Mouse (Mus musculus) stomach, postnatal 0 days (tissue): Measurements from ENCODE around the gene Zfp715. TPM values are rescaled to one million over a fixed set of nuclear protein-coding genes. Genes with fewer than 3 reads are reported as not detected.
A peak's percentile ranks its signal among the peaks of the same experiment; 100 is the strongest.

ENCODE experiments used
- ATAC-seq: fragments of 200-750 bp; cut with Nextera tagmentation; 2 replicates; pipeline ENCODE4 v1.8.0; 2017; ENCODE audit not compliant: low FRiP score, low TSS enrichment
- DNase-seq: peaks from one replicate; pipeline ENCODE4 v3.0.0-alpha.2; 2016; ENCODE audit warnings: low spot score
- H3K27ac ChIP-seq: fragments of 300-500 bp; sonication (generic); replicated peaks from 2 replicates; pipeline ENCODE4 v1.5.1; 2014; ENCODE audit warnings: mild to moderate bottlenecking, control low read depth
- H3K27me3 ChIP-seq: fragments of 300-500 bp; sonication (generic); 2 replicates; pipeline ENCODE4 v1.6.1; 2014; ENCODE audit warnings: low read length; ENCODE audit not compliant: control insufficient read depth, insufficient read depth
- H3K36me3 ChIP-seq: fragments of 300-500 bp; sonication (generic); 2 replicates; pipeline ENCODE4 v1.6.1; 2014; ENCODE audit warnings: low read length, mixed read lengths; ENCODE audit not compliant: control insufficient read depth, insufficient read depth
- H3K4me1 ChIP-seq: fragments of 300-500 bp; sonication (generic); replicated peaks from 2 replicates; pipeline ENCODE4 v1.6.1; 2014; ENCODE audit warnings: antibody characterized with exemption; ENCODE audit not compliant: control insufficient read depth, insufficient read depth
- H3K4me2 ChIP-seq: fragments of 300-500 bp; sonication (generic); replicated peaks from 2 replicates; pipeline ENCODE4 v1.6.1; 2014; ENCODE audit warnings: low read depth, mild to moderate bottlenecking, control low read depth, moderate library complexity
- H3K4me3 ChIP-seq: fragments of 300-500 bp; sonication (generic); 2 replicates; pipeline ENCODE4 v1.5.1; 2014; ENCODE audit warnings: low read depth, low read length, control low read depth
- H3K9ac ChIP-seq: fragments of 300-500 bp; sonication (generic); 2 replicates; pipeline ENCODE4 v1.6.1; 2014; ENCODE audit warnings: mild to moderate bottlenecking, low read length, control low read depth, mixed read lengths
- H3K9me3 ChIP-seq: fragments of 300-500 bp; sonication (generic); 2 replicates; pipeline ENCODE4 v1.6.1; 2016; ENCODE audit warnings: low read length; ENCODE audit not compliant: control insufficient read depth
- CTCF ChIP-seq: IDR thresholded peaks from 2 replicates; pipeline ENCODE4 v1.5.1; 2016; ENCODE audit warnings: antibody characterized with exemption, low read depth, mild to moderate bottlenecking, moderate library complexity
- EP300 ChIP-seq: optimal IDR thresholded peaks from 2 replicates; pipeline ENCODE3; 2016; ENCODE audit warnings: antibody characterized with exemption
- WGBS: fragments of 180-500 bp; shearing (Covaris S2); extraction: QIAGEN DNeasy Blood & Tissue Kit; methylation state at CpG from one replicate; pipeline ENCODE4 v1.1.7; 2014; 5-methylcytosine and 5-hydroxymethylcytosine counted together
- polyA plus RNA-seq: library from polyadenylated mRNA; unstranded; fragments of >200 nt; fragmentation: Nextera tagmentation; extraction: Ambion mirVana; gene quantifications from 2 replicates; pipeline ENCODE4 v1.2.1, GENCODE M21; 2015

The Zfp715 gene
- polyA plus RNA-seq, 1 experiment from 2014 or later = 5.4 TPM

DNA sequence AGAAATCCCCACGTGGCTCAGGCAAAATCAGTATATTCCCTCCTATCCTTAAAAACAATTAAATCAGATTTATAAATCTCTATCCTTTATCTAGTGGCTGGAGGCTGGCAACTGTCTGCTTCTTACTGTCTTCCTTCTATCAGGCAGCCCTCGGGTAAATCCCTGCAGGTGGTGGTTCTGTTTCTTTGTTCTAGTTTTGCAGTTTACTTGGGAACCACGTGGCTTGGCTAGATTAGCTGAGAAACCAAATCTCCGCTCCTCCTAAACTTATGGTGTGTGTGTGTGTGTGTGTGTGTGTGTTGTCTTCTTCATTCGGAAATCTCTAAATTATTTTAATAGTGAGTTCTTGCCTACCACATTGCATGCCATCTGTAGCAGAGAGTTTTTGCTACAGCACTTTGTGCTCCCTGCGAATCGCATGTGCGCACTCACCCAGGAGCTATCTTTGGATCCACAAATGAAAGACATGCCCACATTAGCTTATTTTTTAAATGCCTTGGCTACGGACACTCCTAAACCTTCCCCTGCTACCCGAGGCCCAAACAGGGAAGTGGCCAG is 13.2 kb upstream of the Zfp715 start:
- no peak overlapping the region for H3K4me3 ChIP-seq
- ATAC-seq = no peak
- TF ChIP-seq CTCF (no peak), EP300 (no peak)
- no peaks in the 10 kb centered on the region for H3K27me3 ChIP-seq
- H3K27ac ChIP-seq = no peak overlapping the region
- no peak for DNase-seq
- H3K9me3 ChIP-seq = no peaks in the 10 kb centered on the region
- H3K36me3 ChIP-seq = no peaks in the 10 kb centered on the region
- 46% methylated on average over 10 of the region's 10 CpGs for WGBS
- no peaks in the 10 kb centered on the region for H3K4me1 ChIP-seq
- no peak overlapping the region for H3K4me2 ChIP-seq
- H3K9ac ChIP-seq = no peak overlapping the region

DNA sequence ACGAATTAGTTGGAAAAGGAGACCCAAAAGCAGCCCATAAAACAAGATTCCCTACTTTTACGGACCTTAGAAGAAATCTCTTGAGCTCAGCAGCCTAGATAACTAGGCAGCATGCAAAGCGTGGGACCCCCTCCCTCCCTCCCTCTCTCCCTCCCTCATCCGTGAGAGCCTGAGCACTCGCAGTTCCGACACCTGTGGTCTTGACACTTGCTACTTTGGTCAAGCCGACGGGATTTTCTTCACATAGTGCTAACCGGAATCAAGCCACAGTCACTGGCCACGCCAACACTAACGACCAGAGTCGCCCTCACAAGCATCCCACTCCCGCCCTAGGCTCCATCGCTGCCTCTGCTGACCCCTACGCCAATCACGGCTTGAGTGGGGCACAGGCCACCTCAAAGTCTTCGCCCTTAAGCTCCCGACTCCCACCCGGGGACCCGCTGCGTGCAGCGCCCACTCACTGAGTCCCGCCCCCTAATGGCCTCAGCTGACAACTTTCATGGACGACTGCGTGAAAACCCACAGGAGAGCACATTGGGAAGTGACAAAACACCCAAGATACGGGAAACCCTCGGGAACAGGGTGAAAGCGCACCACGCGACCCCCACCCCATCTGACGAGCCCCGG is 595 bp downstream of the Zfp715 start:
- Histone ChIP-seq H3K4me2 (peak overlapping the region; percentile 88), H3K27me3 (no peaks in the 10 kb centered on the region), H3K9me3 (no peaks in the 10 kb centered on the region), H3K4me1 (0 out of 2 replicates have a peak, but pooled peaks cover 4% of the 10 kb centered on the region), H3K27ac (peak overlapping the region; percentile 94), H3K36me3 (no peaks in the 10 kb centered on the region), H3K4me3 (peak overlapping the region; percentile 85), H3K9ac (peak overlapping the region; percentile 89)
- ATAC-seq = peak; percentile 57
- TF ChIP-seq CTCF (peak; percentile 55), EP300 (no peak)
- WGBS = under 1% methylated on average over 31 of the region's 32 CpGs
- DNase-seq = no peak

DNA sequence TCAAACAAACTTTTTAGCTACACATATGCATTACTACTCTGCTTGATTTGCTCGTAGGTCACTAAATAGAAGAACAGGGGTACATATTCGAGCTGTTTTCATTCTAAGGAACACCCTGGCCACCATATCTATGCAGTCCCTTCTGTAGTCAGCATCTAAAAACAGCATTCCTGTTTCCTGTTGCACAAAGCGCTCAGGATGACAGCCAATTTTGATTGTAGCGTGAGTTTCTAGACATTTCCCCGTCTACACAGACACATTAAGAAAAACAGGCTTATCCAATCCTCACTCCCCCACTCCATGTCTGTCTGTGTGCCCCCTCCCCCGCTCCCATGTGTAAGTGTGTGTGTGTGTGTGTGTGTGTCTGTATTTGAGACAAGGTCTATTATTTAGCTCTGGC is 1.5 kb downstream of the Zfp715 start:
- H3K27me3 ChIP-seq = no peaks in the 10 kb centered on the region
- no peak for DNase-seq
- H3K4me2 ChIP-seq = peak overlapping the region; percentile 88
- 69% methylated on average over 6 of the region's 6 CpGs for WGBS
- no peak for ATAC-seq
- 0 out of 2 replicates have a peak, but pooled peaks cover 4% of the 10 kb centered on the region for H3K36me3 ChIP-seq
- H3K4me1 ChIP-seq = 0 out of 2 replicates have a peak, but pooled peaks cover 4% of the 10 kb centered on the region
- peak overlapping the region; percentile 89; the same call in 1 of the 2 replicates for H3K9ac ChIP-seq
- peak overlapping the region; percentile 85; the same call in 1 of the 2 replicates for H3K4me3 ChIP-seq
- TF ChIP-seq EP300 (no peak), CTCF (no peak)
- no peak overlapping the region for H3K27ac ChIP-seq
- H3K9me3 ChIP-seq = no peaks in the 10 kb centered on the region

DNA sequence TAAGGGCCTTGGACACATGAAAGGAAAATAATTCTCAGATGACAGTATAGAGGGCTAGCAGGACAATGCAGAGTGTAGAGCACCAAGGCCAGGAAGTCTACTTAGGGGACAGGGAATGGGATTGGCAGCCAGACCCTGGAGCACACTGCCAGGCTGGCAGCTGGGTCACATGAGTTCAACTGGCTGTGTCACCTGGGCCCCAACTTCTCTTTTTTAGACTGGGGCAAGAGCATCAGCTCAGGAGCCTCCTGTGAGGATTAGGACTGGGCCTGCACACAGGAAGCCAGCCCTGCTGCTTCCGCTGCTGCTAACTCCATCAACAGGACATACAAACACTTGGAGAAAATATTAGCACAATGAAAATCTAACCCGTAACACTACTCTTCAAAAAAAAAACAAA is 4.0 kb downstream of the Zfp715 start:
- Histone ChIP-seq H3K4me2 (no peak overlapping the region), H3K27ac (no peak overlapping the region), H3K4me3 (no peak overlapping the region), H3K4me1 (0 out of 2 replicates have a peak, but pooled peaks cover 4% of the 10 kb centered on the region), H3K9me3 (no peaks in the 10 kb centered on the region), H3K27me3 (no peaks in the 10 kb centered on the region), H3K9ac (no peak overlapping the region), H3K36me3 (0 out of 2 replicates have a peak, but pooled peaks cover 7% of the 10 kb centered on the region)
- DNase-seq (no peak), ATAC-seq (no peak)
- WGBS = 63% methylated on average over 2 of the region's 2 CpGs
- TF ChIP-seq EP300 (no peak), CTCF (no peak)

DNA sequence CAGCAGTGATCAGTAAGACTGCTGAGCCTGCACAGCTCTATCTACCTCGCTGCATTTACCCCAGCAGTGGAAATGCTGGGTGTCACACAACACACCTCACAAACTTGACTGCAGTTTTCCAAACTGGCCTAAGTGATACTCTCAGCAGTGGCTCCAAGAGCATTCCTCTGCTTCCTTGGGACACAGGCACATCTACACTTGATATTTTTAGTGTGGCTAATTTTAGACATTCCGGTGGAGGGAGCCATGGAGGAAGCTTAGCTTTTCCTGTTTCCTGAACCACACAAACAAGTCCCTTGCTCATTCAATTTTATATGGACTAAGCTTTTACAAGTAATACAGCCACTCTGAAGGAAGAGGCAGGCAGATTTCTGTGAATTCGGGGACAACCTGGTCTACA is 7.9 kb downstream of the Zfp715 start:
- ATAC-seq (no peak), DNase-seq (no peak)
- peaks cover 9% of the 10 kb centered on the region; the same call in 1 of the 2 replicates for H3K36me3 ChIP-seq
- no peaks in the 10 kb centered on the region for H3K9me3 ChIP-seq
- H3K27me3 ChIP-seq = no peaks in the 10 kb centered on the region
- no peak overlapping the region for H3K4me3 ChIP-seq
- no peak overlapping the region for H3K9ac ChIP-seq
- H3K4me1 ChIP-seq = no peaks in the 10 kb centered on the region
- 80% methylated on average over 3 of the region's 3 CpGs for WGBS
- no peak overlapping the region for H3K27ac ChIP-seq
- no peak overlapping the region for H3K4me2 ChIP-seq
- TF ChIP-seq EP300 (no peak), CTCF (no peak)

DNA sequence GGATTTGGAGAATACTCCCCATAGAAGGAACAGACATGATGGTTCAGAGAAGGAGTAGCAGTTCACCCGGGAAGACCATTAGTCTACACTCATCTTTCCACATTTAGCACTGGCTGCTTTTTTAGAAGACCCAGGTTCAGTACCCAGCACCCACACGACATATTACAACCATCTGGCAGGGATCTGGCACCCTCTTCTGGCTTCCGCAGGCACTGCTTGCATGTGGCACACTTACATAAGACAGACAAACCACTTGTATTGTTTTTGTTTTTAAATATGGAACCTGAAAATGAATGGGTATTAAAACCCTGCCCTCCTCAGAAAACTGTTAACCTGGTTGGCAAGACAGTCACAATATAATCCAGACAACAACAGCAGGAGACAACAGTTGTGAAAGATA is 21.6 kb downstream of the Zfp715 start:
- Histone ChIP-seq H3K9me3 (no peaks in the 10 kb centered on the region), H3K27me3 (no peaks in the 10 kb centered on the region), H3K9ac (no peak overlapping the region), H3K36me3 (peaks cover 3% of the 10 kb centered on the region; the same call in 1 of the 2 replicates), H3K4me3 (no peak overlapping the region), H3K4me1 (no peaks in the 10 kb centered on the region), H3K4me2 (no peak overlapping the region), H3K27ac (no peak overlapping the region)
- WGBS = 94% methylated on average over 3 of the region's 3 CpGs
- DNase-seq (no peak), ATAC-seq (no peak)
- TF ChIP-seq CTCF = peak; percentile 10; the same call in 1 of the 2 replicates
- TF ChIP-seq EP300 = no peak
